Mouse (Mus musculus) splenic B cell, adult 2 months (primary cell): Measurements from ENCODE around the gene Orc4.

ENCODE experiments used
- DNase-seq: peaks from one replicate; pipeline ENCODE4 v3.0.0-alpha.2; 2011; ENCODE audit warnings: low read depth, low spot score
- H3K27me3 ChIP-seq: 2 replicates; pipeline ENCODE4 v1.6.1; 2012; ENCODE audit warnings: mild to moderate bottlenecking, low read length, moderate library complexity, mixed read lengths; ENCODE audit not compliant: control insufficient read depth, poor library complexity, insufficient read depth, severe bottlenecking
- H3K36me3 ChIP-seq: 2 replicates; pipeline ENCODE4 v1.6.1; 2012; ENCODE audit warnings: mild to moderate bottlenecking, low read length, moderate library complexity, mixed read lengths; ENCODE audit not compliant: control insufficient read depth, poor library complexity, insufficient read depth, severe bottlenecking

The Orc4 gene

GRCm38 (mm10) chr2:48950252-48950315, at the start of gene Orc4:
Orc4 (minus strand) TSS chr2:48950277.
- Histone ChIP-seq H3K27me3 (no peaks in the 10 kb centered on the region), H3K36me3 (no peaks in the 10 kb centered on the region)
- no peak for DNase-seq

- Histone ChIP-seq H3K36me3 (no peaks in the 10 kb centered on the region), H3K27me3 (no peaks in the 10 kb centered on the region)
- DNase-seq: no peak
These were observed 40.2 kb upstream of the Orc4 start for GRCm38 (mm10) chr2:48990322-48990721.

- Histone ChIP-seq H3K27me3 (no peaks in the 10 kb centered on the region), H3K36me3 (no peaks in the 10 kb centered on the region)
- DNase-seq: no peak
These were observed 28.8 kb upstream of the Orc4 start for GRCm38 (mm10) chr2:48978920-48979319.

DNA sequence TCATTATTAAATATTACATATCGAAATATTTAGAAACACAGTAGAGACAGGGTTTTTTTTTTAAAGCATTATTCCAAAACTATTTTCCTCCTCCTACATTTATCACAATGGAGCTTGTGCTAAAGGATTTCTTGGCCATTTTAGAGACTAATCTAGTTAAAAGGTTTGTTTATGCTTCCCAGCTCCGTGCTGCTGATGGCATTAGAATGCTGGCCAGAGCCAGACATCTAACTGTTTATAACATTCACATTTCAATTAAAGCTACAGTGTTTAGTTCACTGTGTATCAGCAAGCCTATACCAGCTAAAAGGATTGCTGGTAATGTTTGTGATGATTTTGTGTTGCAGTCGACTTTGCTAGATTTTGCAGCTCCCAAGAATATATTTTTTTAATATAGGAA, 6.5 kb upstream of the Orc4 start:
- Histone ChIP-seq H3K36me3 (no peaks in the 10 kb centered on the region), H3K27me3 (no peaks in the 10 kb centered on the region)
- DNase-seq: no peak

GRCm38 (mm10) chr2:48950316-48950880, 321 bp upstream of the Orc4 start:
- no peaks in the 10 kb centered on the region for H3K27me3 ChIP-seq
- no peaks in the 10 kb centered on the region for H3K36me3 ChIP-seq
- no peak for DNase-seq

DNA sequence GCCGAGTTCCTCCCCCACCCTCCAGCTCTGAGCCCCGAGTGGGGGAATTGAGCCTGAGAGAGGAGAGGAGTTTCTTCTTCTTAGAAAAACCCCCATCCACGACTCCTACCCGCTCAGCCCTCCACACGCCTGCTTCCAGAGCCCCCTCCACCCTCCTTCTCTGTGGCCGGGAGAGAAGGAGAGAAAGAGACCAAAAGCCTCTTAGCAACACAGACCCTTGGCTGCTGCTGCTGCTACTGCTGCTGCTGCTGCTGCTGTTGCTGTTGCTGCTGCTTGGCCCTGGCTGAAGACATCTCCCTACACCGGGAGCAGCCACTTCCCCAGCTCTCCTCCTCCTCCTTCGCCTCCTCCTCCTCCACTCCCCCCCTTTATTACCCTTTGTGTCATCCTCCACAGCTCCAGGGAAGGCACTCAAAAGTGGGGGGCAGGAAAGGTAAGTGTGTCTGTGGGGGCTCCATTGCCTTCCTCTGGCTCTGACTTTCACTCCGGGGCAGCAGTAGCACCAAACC, 280 bp downstream of the Orc4 start:
- no peaks in the 10 kb centered on the region for H3K27me3 ChIP-seq
- no peaks in the 10 kb centered on the region for H3K36me3 ChIP-seq
- no peak for DNase-seq

- Histone ChIP-seq H3K36me3 (no peaks in the 10 kb centered on the region), H3K27me3 (no peaks in the 10 kb centered on the region)
- DNase-seq: peak; percentile 99
These were observed 1.1 kb downstream of the Orc4 start, which contains the start of gene Mbd5 for GRCm38 (mm10) chr2:48948841-48949584. Mbd5 (plus strand) TSS chr2:48949508.

- DNase-seq: no peak
- Histone ChIP-seq H3K36me3 (no peaks in the 10 kb centered on the region), H3K27me3 (no peaks in the 10 kb centered on the region)
These were observed 2.3 kb downstream of the Orc4 start for GRCm38 (mm10) chr2:48947761-48948160.

GRCm38 (mm10) chr2:48935058-48935457, 15.0 kb downstream of the Orc4 start:
- no peak for DNase-seq
- H3K36me3 ChIP-seq: peaks cover 3% of the 10 kb centered on the region; the same call in 1 of the 2 replicates
- no peaks in the 10 kb centered on the region for H3K27me3 ChIP-seq

DNA sequence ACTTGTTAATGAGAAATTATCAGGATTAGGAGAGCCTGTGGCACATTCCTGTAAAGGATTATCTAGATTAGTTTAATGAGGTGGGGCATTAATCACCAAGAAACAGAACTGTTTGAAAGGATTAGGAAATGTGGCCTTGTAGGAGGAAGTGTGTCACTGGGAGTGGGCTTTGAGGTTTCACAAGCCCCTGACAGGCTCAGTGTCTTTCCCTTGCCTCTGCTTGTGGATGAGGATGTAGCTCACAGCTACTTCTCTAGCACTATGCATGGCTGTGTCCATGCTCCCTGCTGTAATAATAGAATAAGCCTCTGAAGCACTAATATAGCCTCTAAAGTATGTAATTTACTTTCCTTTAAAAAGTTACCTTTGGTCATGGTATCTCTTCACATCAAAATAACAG, 34.2 kb downstream of the Orc4 start:
- H3K27me3 ChIP-seq: no peaks in the 10 kb centered on the region
- no peak for DNase-seq
- H3K36me3 ChIP-seq: peaks cover 5% of the 10 kb centered on the region; the same call in 1 of the 2 replicates

DNA sequence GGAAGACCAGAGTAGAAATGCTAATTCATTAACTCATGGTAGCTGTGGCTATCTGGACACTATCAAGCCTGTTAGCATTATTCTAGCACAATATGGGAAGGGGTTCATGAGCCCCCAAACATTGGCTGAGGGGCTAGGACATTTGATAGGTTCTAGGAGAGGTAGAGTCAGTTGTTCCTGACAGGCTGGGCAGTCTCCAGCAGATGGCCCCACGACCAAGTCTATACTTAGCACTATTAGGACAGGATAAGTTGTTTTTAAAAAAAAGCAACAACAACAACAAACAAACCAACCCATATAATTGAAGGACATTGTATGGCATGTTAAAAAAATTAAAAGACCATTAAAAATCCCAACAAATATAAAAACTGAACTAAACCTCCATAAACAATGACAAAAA, 35.9 kb downstream of the Orc4 start:
- H3K36me3 ChIP-seq: peaks cover 5% of the 10 kb centered on the region; the same call in 1 of the 2 replicates
- H3K27me3 ChIP-seq: no peaks in the 10 kb centered on the region
- DNase-seq: no peak

GRCm38 (mm10) chr2:48908866-48909265, 41.2 kb downstream of the Orc4 start:
- Histone ChIP-seq H3K36me3 (peaks cover 11% of the 10 kb centered on the region), H3K27me3 (no peaks in the 10 kb centered on the region)
- DNase-seq: peak; percentile 56

DNA sequence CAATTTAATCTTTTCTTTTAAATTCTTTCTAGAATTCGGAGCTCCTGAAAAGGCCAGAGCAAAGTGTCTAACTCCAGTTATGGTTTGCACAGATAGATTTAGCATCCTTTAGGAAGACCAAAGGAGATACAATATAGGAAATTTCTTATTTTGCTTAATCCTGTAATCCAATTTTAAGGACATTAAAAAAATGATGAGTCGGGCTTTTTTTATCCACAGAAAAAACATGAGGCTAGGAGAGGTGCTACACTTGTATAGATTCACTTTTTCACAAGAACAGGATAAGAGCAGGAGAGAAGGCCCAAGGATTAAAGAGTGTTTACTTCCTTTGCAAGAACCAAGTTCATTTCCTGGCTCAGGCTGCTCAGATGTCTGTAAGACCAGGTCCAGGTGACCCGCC, 54.9 kb downstream of the Orc4 start:
- DNase-seq: no peak
- Histone ChIP-seq H3K36me3 (0 out of 2 replicates have a peak, but pooled peaks cover 2% of the 10 kb centered on the region), H3K27me3 (no peaks in the 10 kb centered on the region)

DNA sequence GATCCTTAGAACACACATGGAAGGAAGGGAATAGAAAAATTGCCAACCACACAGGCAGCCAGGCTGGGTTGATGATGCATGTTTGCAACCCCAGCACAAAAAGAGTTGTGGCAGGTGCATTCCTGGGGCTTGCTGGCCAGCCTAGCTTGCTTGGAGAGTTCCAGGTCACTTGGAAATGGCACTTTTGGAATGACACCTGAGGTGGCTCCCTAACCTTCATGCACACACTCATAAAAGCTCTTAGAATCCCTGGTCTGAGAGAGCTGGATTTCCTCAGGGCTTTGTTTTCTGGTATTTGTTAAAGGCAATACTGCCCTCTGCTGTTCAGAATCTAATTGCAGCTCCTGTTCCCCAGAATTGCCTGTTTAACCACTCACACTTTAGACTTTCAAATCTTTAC, 64.1 kb downstream of the Orc4 start:
- Histone ChIP-seq H3K36me3 (no peaks in the 10 kb centered on the region), H3K27me3 (no peaks in the 10 kb centered on the region)
- DNase-seq: peak; percentile 74

GRCm38 (mm10) chr2:48868199-48868913, 81.7 kb downstream of the Orc4 start:
- no peaks in the 10 kb centered on the region for H3K36me3 ChIP-seq
- no peaks in the 10 kb centered on the region for H3K27me3 ChIP-seq
- no peak for DNase-seq
